Mouse (Mus musculus) forebrain, embryonic 14.5 days (tissue): ENCODE measurements around the gene Cchcr1. TPM values are rescaled to one million over a fixed set of nuclear protein-coding genes. Genes with fewer than 3 reads are reported as not detected.
A peak's percentile ranks its signal among the peaks of the same experiment; 100 is the strongest.

Experiments
- ATAC-seq: fragments of 200-750 bp; cut with Nextera tagmentation; 2 replicates; pipeline ENCODE4 v1.8.0; 2017; ENCODE audit warnings: mild to moderate bottlenecking, moderate library complexity
- DNase-seq: peaks from one replicate; pipeline ENCODE4 v3.0.0-alpha.2; 2015; ENCODE audit warnings: low spot score
- H3K27ac ChIP-seq: fragments of 300-500 bp; sonication (generic); 2 replicates; pipeline ENCODE4 v1.5.1; 2014; ENCODE audit warnings: low read depth, mild to moderate bottlenecking, control low read depth, low read length, moderate library complexity
- H3K27me3 ChIP-seq: fragments of 300-500 bp; sonication (generic); replicated peaks from 2 replicates; pipeline ENCODE4 v1.6.1; 2014; ENCODE audit warnings: low read length, control low read depth, mixed read lengths; ENCODE audit not compliant: control insufficient read depth, insufficient read depth
- H3K36me3 ChIP-seq: fragments of 300-500 bp; sonication (generic); 2 replicates; pipeline ENCODE4 v1.6.1; 2014; ENCODE audit warnings: low read length, control low read depth; ENCODE audit not compliant: control insufficient read depth, insufficient read depth
- H3K4me1 ChIP-seq: fragments of 300-500 bp; sonication (generic); 2 replicates; pipeline ENCODE4 v1.6.1; 2014; ENCODE audit warnings: antibody characterized with exemption, low read length, control low read depth; ENCODE audit not compliant: control insufficient read depth, insufficient read depth
- H3K4me2 ChIP-seq: fragments of 300-500 bp; sonication (generic); 2 replicates; pipeline ENCODE4 v1.6.1; 2014; ENCODE audit warnings: mild to moderate bottlenecking, control low read depth, low read length
- H3K4me3 ChIP-seq: fragments of 300-500 bp; sonication (generic); 2 replicates; pipeline ENCODE4 v1.5.1; 2014; ENCODE audit warnings: low read depth, low read length, control low read depth
- H3K9ac ChIP-seq: fragments of 300-500 bp; sonication (generic); 2 replicates; pipeline ENCODE4 v1.6.1; 2014; ENCODE audit warnings: mild to moderate bottlenecking, low read length, control low read depth, moderate library complexity
- H3K9me3 ChIP-seq: fragments of 300-500 bp; sonication (generic); replicated peaks from 2 replicates; pipeline ENCODE4 v1.6.1; 2016; ENCODE audit warnings: low read length, control low read depth, mixed read lengths; ENCODE audit not compliant: control insufficient read depth
- WGBS: fragments of 180-500 bp; shearing (Covaris S2); extraction: QIAGEN DNeasy Blood & Tissue Kit; methylation state at CpG from one replicate; pipeline ENCODE4 v1.1.7; 2014; 5-methylcytosine and 5-hydroxymethylcytosine counted together
- polyA plus RNA-seq: library from polyadenylated mRNA; unstranded; fragments of >200 nt; fragmentation: Nextera tagmentation; extraction: Ambion mirVana; gene quantifications from 2 replicates; pipeline ENCODE4 v1.2.1, GENCODE M21; 2014

Gene Cchcr1
- polyA plus RNA-seq, 1 experiment from 2014 or later = 4.7 TPM

GRCm38 (mm10) chr17:35578211-35578610 is 61.3 kb downstream of the Cchcr1 start:
- Histone ChIP-seq H3K4me3 (no peak overlapping the region), H3K9me3 (no peaks in the 10 kb centered on the region), H3K27ac (no peak overlapping the region), H3K36me3 (no peaks in the 10 kb centered on the region), H3K9ac (no peak overlapping the region), H3K4me1 (no peaks in the 10 kb centered on the region), H3K27me3 (no peaks in the 10 kb centered on the region), H3K4me2 (no peak overlapping the region)
- ATAC-seq = no peak
- 11% methylated on average over 6 of the region's 6 CpGs for WGBS
- DNase-seq = peak; percentile 84

Other genes with a start within 250 kb of the Cchcr1 start
- gene H2-Q1, start 196.7 kb upstream of the Cchcr1 start, polyA plus RNA-seq = 0.46 TPM in 1 of 2 replicates, not detected in the other
- 1.1 and 2.1 TPM in 2 replicates for gene H2-Q2, start 174.9 kb upstream of the Cchcr1 start, polyA plus RNA-seq
- 0.54 and 0.60 TPM in 2 replicates for gene H2-Q4, start 137.5 kb upstream of the Cchcr1 start, polyA plus RNA-seq
- gene H2-Q6, start 92.2 kb upstream of the Cchcr1 start, polyA plus RNA-seq = 0.28 and 0.38 TPM in 2 replicates
- gene H2-Q7, start 77.9 kb upstream of the Cchcr1 start, polyA plus RNA-seq = 1.5 and 2.0 TPM in 2 replicates
- 0.23 TPM in 1 of 2 replicates, not detected in the other for gene H2-Q10, start 47.0 kb upstream of the Cchcr1 start, polyA plus RNA-seq
- 0.20 TPM in 1 of 2 replicates, not detected in the other for gene Pou5f1, start 11.1 kb upstream of the Cchcr1 start, polyA plus RNA-seq
- gene Tcf19, start 276 bp upstream of the Cchcr1 start, polyA plus RNA-seq = 40.8 and 48.8 TPM in 2 replicates
- gene Psors1c2, start 16.1 kb downstream of the Cchcr1 start, polyA plus RNA-seq = 0.28 and 0.36 TPM in 2 replicates
- gene Cdsn, start 35.0 kb downstream of the Cchcr1 start, polyA plus RNA-seq = 0.06 TPM in 1 of 2 replicates, not detected in the other
- not detected in 2 replicates for gene 2300002M23Rik, start 50.4 kb downstream of the Cchcr1 start, polyA plus RNA-seq
- gene Sfta2, start 84.4 kb downstream of the Cchcr1 start, polyA plus RNA-seq = 0.51 TPM in 1 of 2 replicates, not detected in the other
- gene Gm9573, start 109.5 kb downstream of the Cchcr1 start, polyA plus RNA-seq = not detected in 2 replicates
- not detected in 2 replicates for gene Mucl3, start 126.6 kb downstream of the Cchcr1 start, polyA plus RNA-seq
- gene Vars2, start 150.5 kb downstream of the Cchcr1 start, polyA plus RNA-seq = 9.3 and 11.5 TPM in 2 replicates
- 36.9 and 38.2 TPM in 2 replicates for gene Gtf2h4, start 156.6 kb downstream of the Cchcr1 start, polyA plus RNA-seq
- 62.0 and 74.5 TPM in 2 replicates for gene Ddr1, start 187.5 kb downstream of the Cchcr1 start, polyA plus RNA-seq